Mouse (Mus musculus) stomach, embryonic 14.5 days (tissue): ENCODE data around the gene Ficd. TPM values are rescaled to one million over a fixed set of nuclear protein-coding genes. Genes with fewer than 3 reads are reported as not detected.
"Not testable (repeated sequence)": the region's sequence is repeated elsewhere in the genome, so short reads cannot be mapped to it uniquely, and the experiment has no call there.

ENCODE experiments used
- ATAC-seq: fragments of 200-750 bp; cut with Nextera tagmentation; 2 replicates; pipeline ENCODE4 v1.8.0; 2017; ENCODE audit warnings: low read depth, moderate TSS enrichment; ENCODE audit not compliant: insufficient number of reproducible peaks, insufficient read depth, low FRiP score
- H3K27ac ChIP-seq: fragments of 300-500 bp; sonication (generic); 2 replicates; pipeline ENCODE4 v1.5.1; 2014; ENCODE audit warnings: mild to moderate bottlenecking, low read length, moderate library complexity, mixed read lengths
- H3K27me3 ChIP-seq: fragments of 300-500 bp; sonication (generic); 2 replicates; pipeline ENCODE4 v1.6.1; 2014; ENCODE audit warnings: low read length, control low read depth, mixed read lengths; ENCODE audit not compliant: control insufficient read depth, insufficient read depth
- H3K36me3 ChIP-seq: fragments of 300-500 bp; sonication (generic); 2 replicates; pipeline ENCODE4 v1.6.1; 2014; ENCODE audit warnings: mild to moderate bottlenecking, control low read depth, low read length, moderate library complexity, mixed read lengths; ENCODE audit not compliant: control insufficient read depth, insufficient read depth
- H3K4me1 ChIP-seq: fragments of 300-500 bp; sonication (generic); 2 replicates; pipeline ENCODE4 v1.6.1; 2014; ENCODE audit warnings: low read length, control low read depth, mixed read lengths; ENCODE audit not compliant: control insufficient read depth, insufficient read depth
- H3K4me2 ChIP-seq: fragments of 300-500 bp; sonication (generic); replicated peaks from 2 replicates; pipeline ENCODE4 v1.6.1; 2014; ENCODE audit warnings: low read depth, low read length, control low read depth
- H3K4me3 ChIP-seq: fragments of 300-500 bp; sonication (generic); 2 replicates; pipeline ENCODE4 v1.5.1; 2014; ENCODE audit warnings: low read depth, low read length, control low read depth
- H3K9ac ChIP-seq: fragments of 300-500 bp; sonication (generic); replicated peaks from 2 replicates; pipeline ENCODE4 v1.6.1; 2014; ENCODE audit warnings: low read depth, mild to moderate bottlenecking, control low read depth, low read length, moderate library complexity, mixed read lengths
- H3K9me3 ChIP-seq: fragments of 300-500 bp; sonication (generic); 2 replicates; pipeline ENCODE4 v1.6.1; 2016; ENCODE audit warnings: low read depth, low read length, control low read depth; ENCODE audit not compliant: control insufficient read depth
- WGBS: fragments of 180-500 bp; shearing (Covaris S2); extraction: QIAGEN DNeasy Blood & Tissue Kit; methylation state at CpG from one replicate; pipeline ENCODE4 v1.1.7; 2014; 5-methylcytosine and 5-hydroxymethylcytosine counted together
- polyA plus RNA-seq: library from polyadenylated mRNA; unstranded; fragments of >200 nt; fragmentation: Nextera tagmentation; extraction: Ambion mirVana; gene quantifications from 2 replicates; pipeline ENCODE4 v1.2.1, GENCODE M21; 2014

Gene Ficd
- polyA plus RNA-seq, 1 experiment from 2014 or later: 4.1 TPM

DNA sequence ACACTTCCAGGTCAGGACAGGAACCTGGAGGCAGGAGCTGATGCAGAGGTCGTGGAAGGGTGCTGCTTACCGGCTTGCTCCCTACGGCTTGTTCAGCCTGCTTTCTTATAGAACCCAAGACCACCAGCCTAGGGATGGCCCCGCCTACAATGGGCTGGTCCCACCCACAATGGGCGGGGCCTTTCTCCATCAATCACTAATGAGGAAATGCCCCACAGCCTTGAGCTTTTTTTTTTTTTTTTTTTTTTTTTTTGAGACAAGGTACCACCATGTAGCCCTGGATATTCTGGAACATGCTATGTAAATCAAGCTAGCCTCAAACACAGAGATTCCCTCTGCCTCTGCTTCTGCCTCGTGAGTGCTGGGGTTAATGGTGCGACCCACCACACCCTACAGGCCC lies 46.3 kb downstream of the Ficd start:
- 0 out of 2 replicates have a peak overlapping the region, but pooled peaks have one; percentile 15 for H3K27ac ChIP-seq
- no peak for ATAC-seq
- WGBS: 82% methylated on average over 7 of the region's 7 CpGs
- H3K4me1 ChIP-seq: peaks cover 9% of the 10 kb centered on the region; the same call in 1 of the 2 replicates
- H3K4me3 ChIP-seq: no peak overlapping the region
- no peaks in the 10 kb centered on the region for H3K9me3 ChIP-seq
- peaks cover 7% of the 10 kb centered on the region; the same call in 1 of the 2 replicates for H3K36me3 ChIP-seq
- no peaks in the 10 kb centered on the region for H3K27me3 ChIP-seq
- no peak overlapping the region for H3K4me2 ChIP-seq
- H3K9ac ChIP-seq: no peak overlapping the region

DNA sequence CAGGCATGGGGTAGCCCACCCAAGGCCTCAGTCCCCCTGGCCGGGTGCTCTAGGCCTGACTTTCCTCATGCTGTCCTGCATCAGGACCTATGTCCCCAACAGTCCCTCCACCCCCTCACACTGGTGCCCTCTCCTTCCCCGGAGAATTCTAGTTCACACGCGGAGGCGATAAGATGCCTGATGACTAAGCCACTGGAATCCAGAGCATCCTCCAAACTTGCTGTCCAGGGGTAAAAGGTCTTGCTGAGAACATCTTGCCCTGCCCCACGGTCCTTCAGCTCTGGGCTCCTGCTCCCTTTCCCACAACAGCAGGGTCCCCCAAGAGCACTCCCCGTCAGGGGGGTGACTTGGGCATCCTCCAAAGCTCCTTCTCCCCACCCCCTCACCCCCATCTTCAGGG lies 47.0 kb downstream of the Ficd start:
- ATAC-seq: no peak
- H3K4me3 ChIP-seq: no peak overlapping the region
- H3K36me3 ChIP-seq: no peaks in the 10 kb centered on the region; the same call in 1 of the 2 replicates
- H3K4me1 ChIP-seq: peaks cover 9% of the 10 kb centered on the region; the same call in 1 of the 2 replicates
- WGBS: 80% methylated on average over 7 of the region's 7 CpGs
- no peaks in the 10 kb centered on the region for H3K9me3 ChIP-seq
- H3K9ac ChIP-seq: no peak overlapping the region
- H3K4me2 ChIP-seq: no peak overlapping the region
- peak overlapping the region; percentile 94 for H3K27ac ChIP-seq
- no peaks in the 10 kb centered on the region for H3K27me3 ChIP-seq

DNA sequence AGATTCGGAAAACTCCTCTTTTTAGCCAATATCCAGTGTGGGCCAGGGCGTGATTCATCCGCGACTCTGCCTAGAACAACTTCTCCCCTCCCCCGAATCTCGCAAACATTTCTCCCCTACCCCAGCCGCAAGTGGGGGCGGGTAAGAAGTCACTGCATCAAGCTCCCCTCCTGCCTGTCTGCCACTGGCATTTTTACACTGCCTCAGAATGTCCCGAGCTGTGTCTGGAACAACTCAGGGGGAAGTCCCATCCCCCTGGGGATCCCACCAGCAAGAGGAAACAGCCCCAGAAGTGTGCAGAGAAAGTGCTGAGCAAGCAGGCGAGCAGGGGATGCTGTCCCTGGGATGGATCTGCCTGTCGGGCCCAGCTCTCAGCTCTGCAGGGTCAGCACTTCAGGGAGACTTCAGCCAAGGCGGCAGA lies 48.0 kb downstream of the Ficd start:
- H3K4me2 ChIP-seq: peak overlapping the region; percentile 10; the same call in 1 of the 2 replicates
- H3K9ac ChIP-seq: no peak overlapping the region
- peaks cover 13% of the 10 kb centered on the region for H3K4me1 ChIP-seq

DNA sequence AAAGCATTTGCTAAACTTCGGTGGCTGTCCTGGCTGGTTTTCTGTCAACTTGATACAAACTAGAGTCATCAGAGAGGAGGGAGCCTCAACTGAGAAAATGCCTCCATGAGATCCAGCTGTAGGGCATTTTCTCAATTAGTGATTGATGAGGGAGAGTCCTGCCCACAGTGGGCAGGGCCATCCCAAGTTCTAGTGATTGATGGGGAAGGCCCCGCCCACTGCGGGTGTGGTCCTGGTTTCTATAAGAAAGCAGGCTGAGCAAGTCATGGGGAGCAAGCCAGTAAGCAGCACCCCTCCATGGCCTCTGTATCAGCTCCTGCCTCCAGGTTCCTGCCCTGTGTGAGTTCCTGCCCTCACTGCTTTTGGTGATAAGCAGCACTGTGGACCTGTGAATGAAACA lies 48.5 kb downstream of the Ficd start:
- H3K27me3 ChIP-seq, H3K9ac ChIP-seq, H3K4me2 ChIP-seq, H3K9me3 ChIP-seq, H3K36me3 ChIP-seq, H3K4me3 ChIP-seq, ATAC-seq: not testable (repeated sequence)
- 30% methylated on average over 3 of the region's 3 CpGs for WGBS
- Histone ChIP-seq H3K27ac (peak overlapping the region; percentile 94), H3K4me1 (peaks cover 18% of the 10 kb centered on the region)

More for the DNA sequence above, 48.0 kb downstream of the Ficd start:
- Histone ChIP-seq H3K4me3 (no peak overlapping the region), H3K36me3 (no peaks in the 10 kb centered on the region), H3K27ac (peak overlapping the region; percentile 94), H3K27me3 (no peaks in the 10 kb centered on the region), H3K9me3 (no peaks in the 10 kb centered on the region)
- 6% methylated on average over 12 of the region's 12 CpGs for whole genome bisulfite sequencing
- peak; percentile 74 for ATAC-seq

DNA sequence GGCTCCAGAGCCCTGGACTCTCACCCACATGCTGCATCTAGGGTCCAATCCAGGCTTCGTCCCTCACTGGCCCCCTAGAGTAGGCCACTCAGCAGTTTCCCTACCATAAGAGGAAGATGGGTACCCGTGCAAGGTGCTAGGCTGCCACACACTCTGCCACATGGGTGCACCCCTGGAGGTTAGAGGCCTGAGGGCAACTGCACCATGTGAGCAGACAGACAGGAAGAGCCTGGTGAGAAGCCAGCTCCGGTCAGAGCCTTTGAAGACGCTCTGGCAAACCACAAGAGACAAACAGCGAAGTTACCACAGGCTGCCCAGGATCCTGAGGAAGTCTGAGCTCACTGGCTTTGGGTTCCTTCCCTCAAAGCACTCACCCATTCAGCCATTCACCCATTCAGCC lies 51.4 kb downstream of the Ficd start:
- Histone ChIP-seq H3K4me2 (no peak overlapping the region), H3K4me1 (peaks cover 30% of the 10 kb centered on the region), H3K4me3 (no peak overlapping the region), H3K27me3 (no peaks in the 10 kb centered on the region), H3K27ac (no peak overlapping the region), H3K36me3 (no peaks in the 10 kb centered on the region), H3K9me3 (no peaks in the 10 kb centered on the region), H3K9ac (no peak overlapping the region)
- no peak for ATAC-seq
- 72% methylated on average over 5 of the region's 5 CpGs for WGBS

DNA sequence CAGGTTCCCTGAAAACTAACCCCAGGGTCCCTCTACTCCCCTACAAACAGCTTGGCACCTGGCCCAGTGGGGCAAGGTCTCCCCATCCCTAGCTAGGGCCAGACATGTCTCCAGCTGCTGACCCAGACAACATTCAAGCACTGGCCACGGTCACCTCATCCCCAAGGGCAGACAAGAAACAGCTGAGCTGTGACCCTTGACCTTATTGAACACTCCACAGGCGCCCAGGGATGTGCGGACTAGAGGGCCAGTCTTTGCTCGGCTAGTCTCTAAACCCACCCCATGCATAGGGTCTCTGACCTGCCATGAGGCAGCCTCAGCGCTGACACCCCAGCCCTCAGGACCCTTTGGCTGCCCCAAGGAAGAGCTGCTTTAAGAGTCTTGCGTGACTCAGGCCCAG lies 53.0 kb downstream of the Ficd start:
- H3K4me2 ChIP-seq: 0 out of 2 replicates have a peak overlapping the region, but pooled peaks have one; percentile 18
- ATAC-seq: peak; percentile 2; the same call in 1 of the 2 replicates
- H3K4me3 ChIP-seq: no peak overlapping the region
- H3K4me1 ChIP-seq: peaks cover 22% of the 10 kb centered on the region
- no peak overlapping the region for H3K9ac ChIP-seq
- H3K9me3 ChIP-seq: no peaks in the 10 kb centered on the region
- H3K36me3 ChIP-seq: no peaks in the 10 kb centered on the region; the same call in 1 of the 2 replicates
- 36% methylated on average over 6 of the region's 6 CpGs for WGBS
- H3K27ac ChIP-seq: peak overlapping the region; percentile 86
- no peaks in the 10 kb centered on the region for H3K27me3 ChIP-seq

DNA sequence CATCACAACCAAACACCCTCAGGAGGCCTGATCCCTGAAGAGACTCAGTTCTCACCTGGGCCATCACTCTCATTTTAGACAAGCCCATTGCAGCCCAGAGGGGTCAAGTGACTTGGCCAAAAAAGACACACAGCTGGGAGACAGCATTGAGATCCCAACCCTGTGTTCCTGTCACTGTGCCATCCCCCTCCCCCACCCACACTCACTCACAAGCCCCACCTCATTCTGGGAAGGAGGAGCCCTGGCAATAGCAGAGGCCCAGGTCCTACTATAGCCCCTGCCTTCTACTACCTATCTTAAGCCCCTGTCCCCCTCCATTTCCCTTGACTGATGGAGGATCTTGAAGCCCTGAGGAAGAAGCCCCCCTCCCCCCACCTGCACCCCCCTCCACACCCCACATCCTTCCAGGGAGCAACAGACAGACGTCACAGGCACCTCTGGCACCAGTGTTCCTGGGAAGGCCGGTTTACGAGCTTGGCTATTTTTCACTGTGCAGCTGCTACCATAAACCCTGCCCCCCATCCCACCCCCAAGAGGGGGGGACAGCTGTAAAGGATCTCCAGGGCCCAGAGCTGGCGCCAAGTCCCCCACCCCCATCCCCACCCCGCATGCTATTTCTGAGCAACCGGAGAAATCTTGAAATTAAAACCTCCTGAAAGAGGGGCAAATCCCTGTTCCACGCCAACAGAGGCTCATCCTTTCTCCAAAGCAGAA lies 53.6 kb downstream of the Ficd start:
- 0 out of 2 replicates have a peak overlapping the region, but pooled peaks have one; percentile 18 for H3K4me2 ChIP-seq
- H3K27me3 ChIP-seq: no peaks in the 10 kb centered on the region
- no peaks in the 10 kb centered on the region for H3K9me3 ChIP-seq
- peaks cover 3% of the 10 kb centered on the region; the same call in 1 of the 2 replicates for H3K36me3 ChIP-seq
- no peak overlapping the region for H3K9ac ChIP-seq
- H3K4me1 ChIP-seq: peaks cover 22% of the 10 kb centered on the region
- ATAC-seq: peak; percentile 79; the same call in 1 of the 2 replicates
- whole genome bisulfite sequencing: 24% methylated on average over 7 of the region's 7 CpGs
- no peak overlapping the region for H3K4me3 ChIP-seq
- peak overlapping the region; percentile 86 for H3K27ac ChIP-seq
